Mouse (Mus musculus): ENCODE results near the gene Ufc1.

DNA sequence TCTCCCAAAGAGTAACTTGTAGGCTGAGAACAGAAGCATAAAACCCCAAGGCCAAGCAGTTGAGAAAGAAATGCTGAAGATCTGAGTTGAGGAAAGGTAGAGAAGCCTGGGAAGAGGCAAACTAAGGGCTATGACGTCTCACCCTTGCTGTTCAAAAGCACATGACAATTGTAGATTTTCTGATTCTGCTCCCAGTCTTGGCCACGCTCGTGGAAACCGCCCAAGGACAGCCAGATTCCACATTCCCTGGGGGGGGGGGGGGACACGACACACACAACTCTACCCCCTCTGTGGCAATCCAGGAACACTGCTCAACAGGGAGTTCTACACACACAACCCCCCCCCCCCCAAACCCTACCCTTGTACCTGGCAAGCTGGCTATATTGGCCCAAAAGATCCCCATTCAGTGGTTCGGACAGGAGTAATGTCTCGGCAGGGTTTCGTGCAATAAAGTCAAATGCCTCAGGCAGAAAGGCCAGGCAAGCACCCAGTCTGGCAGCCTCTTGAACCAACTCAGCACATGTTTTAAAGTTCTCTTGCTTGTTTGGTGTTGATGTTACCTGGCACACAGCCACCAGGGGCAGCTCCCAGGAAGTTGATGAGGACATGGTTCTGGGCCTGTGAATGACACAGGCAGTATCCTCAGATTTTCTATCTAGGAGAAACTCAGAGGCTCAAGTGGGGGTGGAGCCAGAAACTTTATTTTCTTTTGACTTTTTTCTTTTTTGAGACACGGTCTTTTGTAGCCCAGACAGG is 49.3 kb upstream of the Ufc1 start:
- no peak for TF ChIP-seq FLI1 (IDR thresholded peaks at IDR 0.05; ENCODE audit: low read length)
- TF ChIP-seq GATA1 (IDR thresholded peaks at IDR 0.05; ENCODE audit: borderline replicate concordance, low read length) = no peak

All from megakaryocyte, embryonic 14.5 days (primary cell).